Mouse (Mus musculus): ENCODE measurements around the gene Ndufa13.

- TF ChIP-seq ZC3H11A (IDR thresholded peaks at IDR 0.05; ENCODE audit: borderline replicate concordance, low read depth, low read length) (no peak), HCFC1 (IDR thresholded peaks at IDR 0.05; ENCODE audit: borderline replicate concordance, insufficient read depth, low read length) (no peak), CHD2 (IDR thresholded peaks at IDR 0.05; ENCODE audit: low read depth, low read length) (no peak)
Observed at GRCm38 (mm10) chr8:69939633-69940032, 37.3 kb upstream of the Ndufa13 start.
